Mouse (Mus musculus) MEL (cell line): ENCODE data around the gene Fasn. TPM values are rescaled to one million over a fixed set of nuclear protein-coding genes. Genes with fewer than 3 reads are reported as not detected.

Source experiments
- DNase-seq: peaks from one replicate; pipeline ENCODE4 v3.0.0; 2011; ENCODE audit warnings: low read depth, low spot score
- H3K27ac ChIP-seq: 2 replicates; pipeline ENCODE4 v1.5.1; 2012; ENCODE audit warnings: low read depth, mild to moderate bottlenecking, control low read depth, low read length, moderate library complexity; ENCODE audit not compliant: control insufficient read depth
- H3K27me3 ChIP-seq, 2 experiments: fragments of 150-350 bp in 1 of 2; sonication (generic) in 1 of 2; 2 replicates each; pipeline ENCODE4 v1.6.1; 2012; ENCODE audit warnings: low read length in 2 of 2, mild to moderate bottlenecking in 2 of 2, improper control_type of control experiment in 1 of 2, moderate library complexity in 1 of 2; ENCODE audit not compliant: insufficient read depth in 2 of 2, control insufficient read depth in 1 of 2
- H3K36me3 ChIP-seq, 2 experiments: 2 replicates each; pipeline ENCODE4 v1.6.1; 2012 to 2014; ENCODE audit warnings: low read length in 2 of 2, improper control_type of control experiment in 1 of 2, inconsistent platforms in 1 of 2, mild to moderate bottlenecking in 1 of 2; ENCODE audit not compliant: insufficient read depth in 2 of 2, control insufficient read depth in 1 of 2
- H3K4me1 ChIP-seq, 2 experiments: fragments of 150-350 bp in 1 of 2; sonication (generic) in 1 of 2; 2 replicates each; pipeline ENCODE4 v1.6.1; 2012; ENCODE audit warnings: low read length in 2 of 2, improper control_type of control experiment in 1 of 2, mild to moderate bottlenecking in 1 of 2; ENCODE audit not compliant: insufficient read depth in 2 of 2, control insufficient read depth in 1 of 2
- H3K4me3 ChIP-seq, 2 experiments: fragments of 150-350 bp in 1 of 2; sonication (generic) in 1 of 2; 2 replicates each; pipeline ENCODE4 v1.5.1; 2012; ENCODE audit warnings: low read depth in 2 of 2, low read length in 2 of 2, mild to moderate bottlenecking in 2 of 2, moderate library complexity in 2 of 2, control low read depth in 1 of 2, improper control_type of control experiment in 1 of 2; ENCODE audit not compliant: control insufficient read depth in 1 of 2, insufficient read depth in 1 of 2
- H3K79me2 ChIP-seq: 2 replicates; pipeline ENCODE4 v1.6.1; 2012; ENCODE audit warnings: mild to moderate bottlenecking, low read length, moderate library complexity; ENCODE audit not compliant: control insufficient read depth, poor library complexity, insufficient read depth
- H3K9ac ChIP-seq: 2 replicates; pipeline ENCODE4 v1.6.1; 2012; ENCODE audit warnings: low read depth, mild to moderate bottlenecking, control low read depth, low read length, moderate library complexity; ENCODE audit not compliant: control insufficient read depth, poor library complexity, severe bottlenecking
- H3K9me3 ChIP-seq: fragments of 150-350 bp; sonication (generic); replicated peaks from 2 replicates; pipeline ENCODE4 v1.6.1; 2012; ENCODE audit warnings: mild to moderate bottlenecking, low read length, improper control_type of control experiment, moderate library complexity; ENCODE audit not compliant: insufficient read depth
- BHLHE40 ChIP-seq: IDR thresholded peaks from 2 replicates; pipeline ENCODE4 v1.6.1; 2012; ENCODE audit warnings: low read depth, mild to moderate bottlenecking, inconsistent platforms, low read length, improper control_type of control experiment, borderline replicate concordance
- E2F4 ChIP-seq: IDR thresholded peaks from 2 replicates; pipeline ENCODE4 v1.6.1; 2011; ENCODE audit warnings: low read depth, low read length, improper control_type of control experiment, borderline replicate concordance
- ELF1 ChIP-seq: IDR thresholded peaks from 2 replicates; pipeline ENCODE4 v1.6.1; 2014; ENCODE audit warnings: low read depth, mild to moderate bottlenecking, inconsistent platforms, low read length, improper control_type of control experiment, moderate library complexity
- HCFC1 ChIP-seq: IDR thresholded peaks from 2 replicates; pipeline ENCODE4 v1.6.1; 2012; ENCODE audit warnings: low read depth, mild to moderate bottlenecking, inconsistent platforms, low read length, improper control_type of control experiment, moderate library complexity
- JUND ChIP-seq: IDR thresholded peaks from 2 replicates; pipeline ENCODE4 v1.6.1; 2011; ENCODE audit warnings: low read depth, mild to moderate bottlenecking, improper control_type of control experiment, low read length
- MAZ ChIP-seq: IDR thresholded peaks from 2 replicates; pipeline ENCODE4 v1.6.1; 2012; ENCODE audit warnings: low read depth, mild to moderate bottlenecking, inconsistent platforms, low read length, improper control_type of control experiment
- MXI1 ChIP-seq: IDR thresholded peaks from 2 replicates; pipeline ENCODE4 v1.6.1; 2011; ENCODE audit warnings: mild to moderate bottlenecking, low read depth, low read length, improper control_type of control experiment
- MYB ChIP-seq: IDR thresholded peaks from 2 replicates; pipeline ENCODE4 v1.6.1; 2011; ENCODE audit warnings: mild to moderate bottlenecking, low read depth, low read length, improper control_type of control experiment
- MYC ChIP-seq: IDR thresholded peaks from 2 replicates; pipeline ENCODE4 v1.6.1; 2011; ENCODE audit warnings: low read depth, mild to moderate bottlenecking, low read length, improper control_type of control experiment, moderate library complexity
- POLR2AphosphoS5 ChIP-seq: IDR thresholded peaks from 2 replicates; pipeline ENCODE4 v1.6.1; 2012; ENCODE audit warnings: low read depth, borderline replicate concordance, mild to moderate bottlenecking, inconsistent platforms, low read length, moderate library complexity, mixed read lengths
- RAD21 ChIP-seq: IDR thresholded peaks from 2 replicates; pipeline ENCODE4 v1.6.1; 2011; ENCODE audit warnings: mild to moderate bottlenecking, low read depth, low read length, improper control_type of control experiment
- RCOR1 ChIP-seq: IDR thresholded peaks from 2 replicates; pipeline ENCODE4 v1.6.1; 2012; ENCODE audit warnings: low read depth, mild to moderate bottlenecking, inconsistent platforms, low read length, improper control_type of control experiment
- SIN3A ChIP-seq: IDR thresholded peaks from 2 replicates; pipeline ENCODE4 v1.6.1; 2012; ENCODE audit warnings: low read length, improper control_type of control experiment, inconsistent platforms
- USF1 ChIP-seq: IDR thresholded peaks from 2 replicates; pipeline ENCODE4 v1.6.1; 2014; ENCODE audit warnings: low read depth, mild to moderate bottlenecking, inconsistent platforms, low read length, improper control_type of control experiment, moderate library complexity
- ZKSCAN1 ChIP-seq: IDR thresholded peaks from 2 replicates; pipeline ENCODE4 v1.6.1; 2012; ENCODE audit warnings: low read depth, mild to moderate bottlenecking, inconsistent platforms, low read length, improper control_type of control experiment, moderate library complexity
- ZMIZ1 ChIP-seq: IDR thresholded peaks from 2 replicates; pipeline ENCODE4 v1.6.1; 2012; ENCODE audit warnings: low read depth, mild to moderate bottlenecking, inconsistent platforms, low read length, improper control_type of control experiment, moderate library complexity
- polyA plus RNA-seq, 2 experiments: library from polyadenylated mRNA; stranded (reverse) in 1 of 2; unstranded in 1 of 2; fragments of >175 nt in 1 of 2; fragments of >200 nt in 1 of 2; gene quantifications; 2 replicates each; pipeline versions ENCODE4 v1.2.1 to v1.2.4; 2012; ENCODE audit warnings: low replicate concordance in 2 of 2, low read depth in 1 of 2; ENCODE audit not compliant: insufficient read length in 2 of 2, insufficient read depth in 1 of 2, missing spikeins in 1 of 2
- total RNA-seq: library from RNA; depleted of rRNA; stranded (reverse); fragments of 300-350 nt; gene quantifications from 2 replicates; pipeline ENCODE4 v1.2.3, GENCODE M21; 2012

Fasn gene
- total and polyA plus RNA-seq, 3 experiments, result 256 to 342 (median 313) TPM

DNA sequence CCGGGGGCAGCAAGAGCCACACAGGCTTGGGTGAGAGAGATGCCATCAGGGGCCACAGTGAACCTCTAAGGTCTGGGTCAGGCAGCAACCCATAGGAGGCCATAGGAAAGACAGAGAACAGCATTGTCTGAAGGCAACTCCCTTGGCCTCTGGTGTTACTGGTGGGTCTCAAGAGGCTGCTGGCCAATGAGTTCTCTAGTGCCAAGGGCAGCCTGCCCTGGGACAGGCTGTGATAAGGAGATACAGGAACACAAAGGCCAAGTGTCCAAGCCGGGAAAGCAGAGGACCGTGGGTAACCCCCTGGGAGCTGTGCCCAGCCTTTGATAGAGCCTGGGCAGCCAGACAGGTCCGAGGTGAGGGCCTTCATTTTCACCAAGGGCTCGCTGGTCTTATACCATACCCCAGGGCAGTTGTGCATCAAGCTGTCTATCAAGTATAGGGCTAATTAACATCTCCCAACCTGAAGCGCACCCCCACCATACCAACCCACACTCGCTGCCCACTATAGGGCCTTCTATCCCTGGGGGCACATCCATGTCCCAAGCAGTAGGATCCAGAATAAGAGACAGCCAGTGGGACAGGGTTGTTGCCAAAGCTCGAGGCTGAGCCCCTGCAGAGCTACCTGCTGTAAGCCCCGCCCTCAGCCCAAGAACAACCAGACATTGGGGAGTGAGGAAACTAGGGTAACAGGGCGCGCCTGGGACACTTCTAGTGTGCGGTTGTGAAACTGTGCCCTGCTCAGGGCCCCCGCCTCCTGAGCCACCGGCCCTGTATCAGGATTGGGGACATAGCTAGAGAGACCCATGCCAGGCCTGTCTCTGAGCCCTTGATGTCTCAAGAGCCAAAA is 3.0 kb downstream of the Fasn start:
- Histone ChIP-seq H3K4me3 (peak overlapping the region in 1 of 2 experiments; percentile 77; a peak in 3 of 4 replicates), H3K9me3 (no peaks in the 10 kb centered on the region), H3K27ac (no peak overlapping the region), H3K36me3 (peaks cover 12 to 20% of the 10 kb centered on the region in 2 experiments), H3K4me1 (peaks cover 0 to 20% of the 10 kb centered on the region in 2 experiments; a peak in 3 of 4 replicates), H3K79me2 (peaks cover 47% of the 10 kb centered on the region), H3K27me3 (no peaks in the 10 kb centered on the region), H3K9ac (peak overlapping the region; percentile 89)
- peak; percentile 28 for DNase-seq
- TF ChIP-seq MAZ (no peak), HCFC1 (no peak), ZKSCAN1 (no peak), MYB (no peak), ZMIZ1 (no peak), BHLHE40 (no peak), RCOR1 (no peak), SIN3A (no peak), MYC (no peak), ELF1 (no peak), POLR2AphosphoS5 (no peak), JUND (no peak)
- TF ChIP-seq, all 39 proteins: peak for 0

DNA sequence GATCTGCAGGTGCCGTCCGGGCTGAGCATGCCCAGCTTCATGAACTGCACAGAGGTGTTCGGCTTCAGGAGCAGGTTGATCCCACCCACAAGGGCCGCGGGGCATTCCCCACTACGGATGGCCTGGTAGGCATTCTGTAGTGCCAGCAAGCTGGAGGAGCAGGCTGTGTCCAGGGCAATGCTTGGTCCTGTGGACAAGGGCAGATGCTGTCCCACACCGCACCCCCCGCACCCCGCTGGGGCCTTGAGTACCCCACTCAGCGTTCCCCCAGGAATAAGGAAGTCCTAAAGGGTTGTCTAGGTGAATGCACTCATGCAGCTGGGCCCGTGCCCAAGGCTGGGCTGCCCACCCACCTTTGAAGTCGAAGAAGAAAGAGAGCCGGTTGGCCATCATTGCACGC is 3.8 kb downstream of the Fasn start:
- Histone ChIP-seq H3K36me3 (peaks cover 12 to 23% of the 10 kb centered on the region in 2 experiments), H3K9me3 (no peaks in the 10 kb centered on the region), H3K27ac (no peak overlapping the region), H3K27me3 (no peaks in the 10 kb centered on the region), H3K4me3 (no peak overlapping the region), H3K79me2 (peaks cover 47% of the 10 kb centered on the region), H3K4me1 (peaks cover 0 to 20% of the 10 kb centered on the region in 2 experiments; a peak in 3 of 4 replicates), H3K9ac (no peak overlapping the region)
- peak; percentile 13 for DNase-seq
- TF ChIP-seq E2F4, result no peak
- TF ChIP-seq MAZ, result no peak
- no peak for TF ChIP-seq USF1
- no peak for TF ChIP-seq MXI1
- TF ChIP-seq RAD21, result no peak
- no peak for TF ChIP-seq RCOR1
- no peak for TF ChIP-seq ELF1
